Mouse (Mus musculus) intestine, postnatal 0 days (tissue): ENCODE measurements around the gene Ebf1. TPM values are rescaled to one million over a fixed set of nuclear protein-coding genes. Genes with fewer than 3 reads are reported as not detected.

ENCODE experiments used
- ATAC-seq: fragments of 200-750 bp; cut with Nextera tagmentation; 2 replicates; pipeline ENCODE4 v1.8.0; 2017; ENCODE audit warnings: mild to moderate bottlenecking, moderate TSS enrichment, moderate library complexity
- H3K27ac ChIP-seq: fragments of 300-500 bp; sonication (generic); 2 replicates; pipeline ENCODE4 v1.5.1; 2014; ENCODE audit warnings: mild to moderate bottlenecking, low read depth, low read length, moderate library complexity
- H3K27me3 ChIP-seq: fragments of 300-500 bp; sonication (generic); replicated peaks from 2 replicates; pipeline ENCODE4 v1.6.1; 2014; ENCODE audit warnings: low read length, mixed read lengths; ENCODE audit not compliant: control insufficient read depth, insufficient read depth
- H3K36me3 ChIP-seq: fragments of 300-500 bp; sonication (generic); 2 replicates; pipeline ENCODE4 v1.6.1; 2014; ENCODE audit warnings: mild to moderate bottlenecking, moderate library complexity; ENCODE audit not compliant: control insufficient read depth, insufficient read depth
- H3K4me1 ChIP-seq: fragments of 300-500 bp; sonication (generic); replicated peaks from 2 replicates; pipeline ENCODE4 v1.6.1; 2014; ENCODE audit warnings: antibody characterized with exemption, low read length, mixed read lengths; ENCODE audit not compliant: control insufficient read depth, insufficient read depth
- H3K4me2 ChIP-seq: fragments of 300-500 bp; sonication (generic); replicated peaks from 2 replicates; pipeline ENCODE4 v1.6.1; 2014; ENCODE audit warnings: low read depth, mild to moderate bottlenecking, moderate library complexity
- H3K4me3 ChIP-seq: fragments of 300-500 bp; sonication (generic); 2 replicates; pipeline ENCODE4 v1.5.1; 2014; ENCODE audit warnings: low read depth, low read length
- H3K9ac ChIP-seq: fragments of 300-500 bp; sonication (generic); 2 replicates; pipeline ENCODE4 v1.6.1; 2014; ENCODE audit warnings: mild to moderate bottlenecking, low read depth, low read length
- H3K9me3 ChIP-seq: fragments of 300-500 bp; sonication (generic); 2 replicates; pipeline ENCODE4 v1.6.1; 2016; ENCODE audit warnings: mixed run types; ENCODE audit not compliant: control insufficient read depth
- CTCF ChIP-seq: sonication (generic); IDR thresholded peaks from 2 replicates; pipeline ENCODE4 v1.5.1; 2016; ENCODE audit warnings: low read depth, mild to moderate bottlenecking, control low read depth, antibody characterized with exemption, moderate library complexity
- WGBS: fragments of 180-500 bp; shearing (Covaris S2); extraction: QIAGEN DNeasy Blood & Tissue Kit; methylation state at CpG from one replicate; pipeline ENCODE4 v1.1.7; 2014; 5-methylcytosine and 5-hydroxymethylcytosine counted together
- polyA plus RNA-seq: library from polyadenylated mRNA; unstranded; fragments of >200 nt; fragmentation: Nextera tagmentation; extraction: Ambion mirVana; gene quantifications from 2 replicates; pipeline ENCODE4 v1.2.1, GENCODE M21; 2015

Ebf1 gene
- polyA plus RNA-seq, 1 experiment from 2014 or later: 4.0 TPM

DNA sequence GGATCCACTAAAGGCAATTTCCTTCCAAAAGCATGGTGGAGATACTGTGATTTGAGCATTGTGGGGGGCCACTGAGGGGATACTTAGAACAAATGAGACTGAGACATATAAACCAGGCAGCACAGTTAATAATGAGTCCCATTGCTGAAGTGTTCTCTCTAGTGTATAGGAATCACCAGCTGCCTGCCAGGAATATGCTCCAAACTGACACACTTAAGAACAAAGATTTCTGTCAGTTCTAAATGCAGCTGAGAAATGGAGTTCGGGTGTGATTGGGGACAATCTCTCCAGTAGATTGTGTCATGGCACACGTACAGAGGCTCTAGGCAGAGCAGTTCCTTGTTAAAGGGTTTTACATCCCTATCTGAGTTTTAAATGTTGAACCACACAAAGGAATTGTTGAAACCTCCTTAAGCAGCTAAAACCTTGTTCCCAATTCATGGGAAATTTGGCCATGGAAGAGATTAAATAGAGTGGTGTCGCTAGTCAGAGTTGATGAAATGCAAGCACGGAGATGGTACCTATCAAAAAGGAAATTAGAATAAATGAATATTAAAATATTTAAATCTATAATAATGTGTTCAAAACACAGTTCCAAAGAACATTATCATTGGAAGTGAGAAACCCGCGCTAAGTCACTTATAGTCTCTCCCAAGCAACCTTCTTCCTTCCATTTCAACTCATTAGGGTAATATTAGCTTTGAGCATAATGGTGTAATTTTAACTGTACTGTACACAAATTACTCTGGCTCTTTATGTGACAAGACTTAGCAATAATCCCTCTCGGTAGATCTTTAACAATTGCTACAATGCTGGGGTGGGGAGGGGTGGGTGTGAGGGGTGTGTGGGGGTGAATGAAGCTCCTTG, 438.9 kb downstream of the Ebf1 start:
- ATAC-seq: no peak
- TF ChIP-seq CTCF: no peak
- H3K27ac ChIP-seq: no peak overlapping the region

More for the DNA sequence above, 438.9 kb downstream of the Ebf1 start:
- H3K4me2 ChIP-seq: no peak overlapping the region
- H3K9me3 ChIP-seq: no peaks in the 10 kb centered on the region
- WGBS: 82% methylated on average over 7 of the region's 7 CpGs
- no peak overlapping the region for H3K4me3 ChIP-seq
- no peak overlapping the region for H3K9ac ChIP-seq
- no peaks in the 10 kb centered on the region for H3K36me3 ChIP-seq
- H3K4me1 ChIP-seq: no peaks in the 10 kb centered on the region
- H3K27me3 ChIP-seq: no peaks in the 10 kb centered on the region

Other genes starting within 250 kb of the Ebf1 start
- not detected in 2 replicates for gene Il12b, start 217.3 kb upstream of the Ebf1 start, polyA plus RNA-seq
- gene Ublcp1, start 146.8 kb upstream of the Ebf1 start, polyA plus RNA-seq: 43.4 and 43.7 TPM in 2 replicates
- 22.8 and 28.2 TPM in 2 replicates for gene Rnf145, start 98.4 kb upstream of the Ebf1 start, polyA plus RNA-seq